ENCODE assay signal across 29 mouse cellular contexts in the genomic region with DNA sequence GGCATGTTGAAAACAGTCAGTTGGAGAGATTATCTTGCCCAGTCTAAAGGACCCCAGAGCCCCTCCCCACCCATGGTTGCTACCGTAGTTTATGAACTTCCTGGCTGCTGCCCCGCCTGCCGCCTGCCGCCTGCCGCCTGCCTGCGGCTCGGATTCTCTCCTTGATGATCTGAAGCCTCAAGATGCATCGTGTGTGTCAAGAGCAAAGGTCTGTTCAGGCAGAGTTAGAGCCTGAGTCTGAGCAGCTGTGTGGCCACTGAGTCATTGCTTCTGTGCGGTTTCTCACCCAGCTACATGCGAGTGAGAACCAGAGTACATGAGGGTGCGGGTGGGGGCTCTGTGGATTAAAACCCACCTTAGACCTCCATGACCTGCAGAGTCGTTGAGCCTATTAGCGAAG. TPM values are rescaled to one million over a fixed set of nuclear protein-coding genes. Genes with fewer than 3 reads are reported as not detected.
DNase-seq lines count a peak whose midpoint lies in the region; ATAC-seq and TF ChIP-seq lines count a peak whose summit lies in the region.
"Had no signal": no experiment of that assay in that cellular context is flagged by ENCODE, and none has a peak within 500 bp of the region (broad histone marks: within the 10 kb centered on the region; RNA-seq: fewer than 3 reads in every experiment).

No protein-coding gene starts in this region.

- H3K36me3 ChIP-seq in intestine, embryonic 14.5 days (ENCODE audit: control insufficient read depth, insufficient read depth, low read length): no peaks in the 10 kb centered on the region
- H3K36me3 ChIP-seq in intestine, postnatal 0 days (ENCODE audit: control insufficient read depth, insufficient read depth): no peaks in the 10 kb centered on the region
- H3K36me3 ChIP-seq: embryonic facial prominence, embryonic 13.5 days; heart, embryonic 10.5 days; heart, embryonic 13.5 days had no signal

- no peaks in the 10 kb centered on the region for H3K9me3 ChIP-seq in intestine, embryonic 14.5 days (ENCODE audit: control insufficient read depth, low read length)
- no peaks in the 10 kb centered on the region for H3K9me3 ChIP-seq in intestine, postnatal 0 days (ENCODE audit: control insufficient read depth)
- H3K9me3 ChIP-seq: embryonic facial prominence, embryonic 10.5 days; embryonic facial prominence, embryonic 13.5 days; forebrain, embryonic 12.5 days; forebrain, embryonic 15.5 days; heart, embryonic 10.5 days; heart, embryonic 13.5 days had no signal

- no peak overlapping the region for H3K9ac ChIP-seq in intestine, embryonic 14.5 days (ENCODE audit: low read length)
- H3K9ac ChIP-seq in intestine, postnatal 0 days (ENCODE audit: low read depth, low read length): no peak overlapping the region
- H3K9ac ChIP-seq: embryonic facial prominence, embryonic 13.5 days; forebrain, embryonic 12.5 days; forebrain, embryonic 15.5 days; heart, embryonic 13.5 days; hindbrain, embryonic 14.5 days had no signal

- 27% methylated on average over 13 of the region's 13 CpGs for WGBS in intestine, embryonic 14.5 days
- 33% methylated on average over 13 of the region's 13 CpGs for WGBS in intestine, postnatal 0 days

- DNase-seq in thymus, postnatal 4 days: peak; percentile 19
- no peak for DNase-seq in thymus, postnatal 14 days
- DNase-seq in intestine, embryonic 14.5 days (ENCODE audit: low spot score): peak; percentile 55
- DNase-seq in kidney, postnatal 10 days: no peak
- DNase-seq in urinary bladder, postnatal 10 days (ENCODE audit: low spot score): no peak
- DNase-seq: adrenal gland, adult 2 months; adrenal gland, postnatal 14 days; cerebellum, adult 11-12 months; cerebellum, adult 8-10 months; cerebellum, postnatal 10 days; cerebellum, postnatal 36 days; embryo, embryonic 11 days; gastrocnemius, postnatal 10 days; gastrocnemius, postnatal 36 days; heart, adult 2 months; heart, postnatal 14 days; heart, postnatal 4 days had no signal

- no peak for ATAC-seq in intestine, embryonic 14.5 days (replicated peaks; ENCODE audit: low FRiP score, low TSS enrichment, low read depth)
- no peak for ATAC-seq in intestine, postnatal 0 days
- ATAC-seq: CD4-positive, CD25-positive, alpha-beta regulatory T cell, adult 4 months; forebrain, embryonic 15.5 days; hindbrain, postnatal 0 days; Patski had no signal

- no peak overlapping the region for H3K27ac ChIP-seq in intestine, embryonic 14.5 days (ENCODE audit: low read depth)
- no peak overlapping the region; the same call in 1 of the 2 replicates for H3K27ac ChIP-seq in intestine, postnatal 0 days (ENCODE audit: low read depth, low read length)
- H3K27ac ChIP-seq: embryonic facial prominence, embryonic 10.5 days; embryonic facial prominence, embryonic 13.5 days; forebrain, embryonic 12.5 days; forebrain, embryonic 15.5 days; heart, adult 2 months; heart, embryonic 10.5 days; heart, embryonic 13.5 days; hindbrain, embryonic 14.5 days; hindbrain, postnatal 0 days had no signal

- no peaks in the 10 kb centered on the region for H3K27me3 ChIP-seq in intestine, embryonic 14.5 days (replicated peaks; ENCODE audit: control insufficient read depth, insufficient read depth, low read length)
- H3K27me3 ChIP-seq in intestine, postnatal 0 days (replicated peaks; ENCODE audit: control insufficient read depth, insufficient read depth, low read length): no peaks in the 10 kb centered on the region; the same call in none of the 2 replicates
- H3K27me3 ChIP-seq: embryonic facial prominence, embryonic 13.5 days; forebrain, embryonic 12.5 days; forebrain, embryonic 15.5 days; Patski had no signal

- H3K4me2 ChIP-seq in intestine, embryonic 14.5 days (ENCODE audit: low read length): no peak overlapping the region
- no peak overlapping the region for H3K4me2 ChIP-seq in intestine, postnatal 0 days (replicated peaks; ENCODE audit: low read depth)
- H3K4me2 ChIP-seq: embryonic facial prominence, embryonic 13.5 days; forebrain, embryonic 12.5 days; forebrain, embryonic 15.5 days; heart, embryonic 13.5 days; hindbrain, embryonic 14.5 days had no signal

- H3K4me3 ChIP-seq in intestine, embryonic 14.5 days (ENCODE audit: low read depth, low read length): no peak overlapping the region
- no peak overlapping the region for H3K4me3 ChIP-seq in intestine, postnatal 0 days (ENCODE audit: low read depth, low read length)
- H3K4me3 ChIP-seq: embryonic facial prominence, embryonic 10.5 days; embryonic facial prominence, embryonic 13.5 days; erythroblast, embryonic 14.5 days; forebrain, embryonic 12.5 days; forebrain, embryonic 15.5 days; heart, adult 2 months; heart, embryonic 10.5 days; heart, embryonic 13.5 days had no signal

- 0 out of 2 replicates have a peak, but pooled peaks have one; percentile 14 for TF ChIP-seq CTCF in intestine, postnatal 0 days (IDR thresholded peaks at IDR 0.05; ENCODE audit: low read depth)

- 0 out of 2 replicates have a peak, but pooled peaks cover 2% of the 10 kb centered on the region for H3K4me1 ChIP-seq in intestine, embryonic 14.5 days (replicated peaks; ENCODE audit: control insufficient read depth, insufficient read depth, low read length)
- no peaks in the 10 kb centered on the region for H3K4me1 ChIP-seq in intestine, postnatal 0 days (replicated peaks; ENCODE audit: control insufficient read depth, insufficient read depth, low read length)
- H3K4me1 ChIP-seq: embryonic facial prominence, embryonic 13.5 days; forebrain, embryonic 12.5 days; forebrain, embryonic 15.5 days; heart, embryonic 10.5 days; heart, embryonic 13.5 days had no signal

RNA-seq across cellular contexts. Expression of a gene that starts 39.4 kb away (rescaled TPM):
- 5.4 and 6.4 TPM in 2 replicates for polyA plus RNA-seq in intestine, embryonic 14.5 days (2014; fragmentation: Nextera tagmentation; extraction: Ambion mirVana)
- polyA plus RNA-seq in intestine, postnatal 0 days (2015; fragmentation: Nextera tagmentation; extraction: Ambion mirVana): 1.4 and 2.8 TPM in 2 replicates

Comparison
In these comparisons a context has a peak if more than half of its experiments do, and no peak if none do; other contexts are left out.
1. DNase-seq: peak in thymus, postnatal 4 days (single experiment) and intestine, embryonic 14.5 days (single experiment); none in thymus, postnatal 14 days (single experiment), kidney, postnatal 10 days (single experiment) and urinary bladder, postnatal 10 days (single experiment).